Mouse (Mus musculus) adrenal gland, postnatal 25 days (tissue): ENCODE results near the gene Popdc3. TPM values are rescaled to one million over a fixed set of nuclear protein-coding genes. Genes with fewer than 3 reads are reported as not detected.
"Not testable (repeated sequence)": the region's sequence is repeated elsewhere in the genome, so short reads cannot be mapped to it uniquely, and the experiment has no call there.

ENCODE experiments used
- DNase-seq: peaks from one replicate; pipeline ENCODE4 v3.0.0; 2021; ENCODE audit warnings: mixed read lengths
- total RNA-seq: library from RNA; stranded (reverse); gene quantifications from 2 replicates; pipeline ENCODE4 v1.2.3, GENCODE M21; 2021

Popdc3 gene
- total RNA-seq, 1 experiment from 2014 or later, result 0.82 TPM

GRCm38 (mm10) chr10:45318922-45319321 lies 141.0 kb downstream of the Popdc3 start:
- no peak for DNase-seq

DNA sequence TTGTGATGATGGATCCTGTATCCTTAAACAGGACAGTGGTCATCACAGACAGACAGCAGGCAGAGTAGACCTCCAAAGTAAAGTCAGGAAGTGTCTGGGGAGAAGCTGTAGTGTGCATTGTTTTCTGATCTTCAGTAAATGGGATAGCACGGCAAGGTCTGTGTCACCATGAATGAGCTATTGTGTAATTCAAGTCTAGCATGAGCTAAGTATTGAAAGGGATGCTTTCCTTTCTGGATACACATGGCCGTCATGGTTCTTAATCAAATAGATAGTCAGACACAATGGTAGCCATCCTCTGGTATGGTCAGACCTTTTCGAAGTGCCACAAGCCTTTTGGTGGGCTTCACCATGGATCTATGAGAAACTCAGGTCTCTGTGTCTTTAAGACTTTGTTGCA lies 142.4 kb downstream of the Popdc3 start:
- DNase-seq, result no peak

GRCm38 (mm10) chr10:45324159-45324558 lies 146.3 kb downstream of the Popdc3 start:
- no peak for DNase-seq

GRCm38 (mm10) chr10:45328196-45329000 lies 150.5 kb downstream of the Popdc3 start:
- no peak for DNase-seq

- no peak for DNase-seq
These were observed 157.0 kb downstream of the Popdc3 start for GRCm38 (mm10) chr10:45334925-45335324.

GRCm38 (mm10) chr10:45335434-45336422 lies 157.8 kb downstream of the Popdc3 start, which contains the start of gene Bves:
Bves (plus strand) TSS chr10:45335772.
- DNase-seq, result peak; percentile 10

DNA sequence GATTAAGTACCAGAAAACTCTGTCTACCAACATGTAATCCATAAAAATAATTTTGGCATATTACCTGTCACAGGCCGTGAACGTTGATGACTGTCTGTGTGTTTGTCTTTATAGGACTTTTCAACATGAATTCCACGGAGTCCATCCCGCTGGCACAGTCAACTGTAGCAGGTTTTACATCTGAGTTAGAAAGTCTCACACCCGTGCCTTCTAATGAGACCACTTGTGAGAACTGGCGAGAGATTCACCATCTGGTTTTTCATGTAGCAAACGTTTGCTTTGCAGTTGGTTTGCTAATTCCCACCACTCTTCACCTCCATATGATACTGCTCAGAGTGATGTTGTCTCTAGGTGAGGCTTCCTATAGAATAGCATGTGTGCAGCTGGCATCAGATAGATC lies 161.2 kb downstream of the Popdc3 start:
- no peak for DNase-seq

GRCm38 (mm10) chr10:45344381-45344780 lies 166.5 kb downstream of the Popdc3 start:
- no peak for DNase-seq

DNA sequence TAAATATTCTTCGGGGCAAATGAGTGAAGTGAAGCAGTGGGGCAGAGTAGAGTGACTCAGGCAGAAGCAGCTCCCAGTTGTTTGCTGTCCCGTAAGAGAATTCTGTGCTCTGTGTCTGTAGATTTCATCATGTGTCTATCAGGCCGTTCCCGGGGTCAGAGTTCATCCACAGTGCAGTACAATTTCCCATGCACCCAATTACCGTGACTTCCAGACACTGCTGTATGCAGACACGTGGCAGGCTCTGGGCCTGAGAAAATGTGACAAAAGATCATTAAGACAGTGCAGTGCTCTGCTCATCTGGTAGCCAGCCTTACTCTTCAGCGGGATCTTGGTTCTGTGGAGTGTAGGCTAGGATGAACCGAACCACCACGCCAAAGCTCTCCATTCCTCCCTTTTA lies 167.3 kb downstream of the Popdc3 start:
- DNase-seq, result no peak

DNA sequence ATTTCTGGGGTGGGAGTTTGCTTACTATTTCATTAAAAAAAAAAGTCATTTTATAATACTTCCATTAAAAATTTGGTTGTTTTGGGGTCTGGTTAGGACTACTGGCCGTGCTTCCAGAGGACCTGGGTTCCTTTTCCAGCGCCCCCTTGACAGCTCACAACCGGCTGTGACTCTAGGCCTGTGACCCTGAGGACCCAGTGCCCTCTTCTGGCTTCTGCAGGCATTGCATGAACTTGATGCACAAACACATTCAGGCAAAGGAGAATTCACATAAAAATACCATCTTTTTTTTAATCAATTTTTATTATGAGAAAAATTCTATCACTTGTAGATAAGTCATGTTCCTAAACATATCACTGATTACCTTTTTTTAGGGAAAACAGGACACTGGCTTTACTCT lies 170.2 kb downstream of the Popdc3 start:
- DNase-seq, result not testable (repeated sequence)

- no peak for DNase-seq
These were observed 178.2 kb downstream of the Popdc3 start for GRCm38 (mm10) chr10:45356091-45356490.

DNA sequence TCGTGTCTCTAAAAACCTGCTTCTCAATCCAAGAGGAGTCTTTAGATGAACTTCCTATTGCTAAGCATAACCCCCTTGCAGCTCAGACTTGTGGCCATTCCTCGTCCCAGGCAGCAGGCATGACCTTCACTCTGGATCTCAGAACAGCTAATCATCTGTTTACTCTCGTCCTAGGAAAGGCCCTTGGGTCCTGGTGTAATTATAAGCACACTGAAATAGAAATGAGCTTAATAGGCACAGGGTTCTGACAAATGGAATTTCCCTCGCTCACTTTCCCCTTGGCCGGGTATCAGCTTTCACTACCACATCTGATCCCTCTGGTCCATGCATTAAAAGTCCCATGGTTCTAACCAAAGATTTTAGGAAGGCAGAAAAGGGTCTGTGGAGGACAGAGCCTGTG lies 185.5 kb downstream of the Popdc3 start:
- DNase-seq, result no peak

GRCm38 (mm10) chr10:45366987-45367705 lies 189.2 kb downstream of the Popdc3 start:
- no peak for DNase-seq

Other genes starting within 250 kb of the Popdc3 start
- 25.4 and 27.3 TPM in 2 replicates for gene Prep, start 110.9 kb upstream of the Popdc3 start, total RNA-seq
- 0.52 TPM in 1 of 2 replicates, not detected in the other for gene Bves, start 157.7 kb downstream of the Popdc3 start, total RNA-seq